Mouse (Mus musculus): ENCODE measurements around the gene Unk.

DNA sequence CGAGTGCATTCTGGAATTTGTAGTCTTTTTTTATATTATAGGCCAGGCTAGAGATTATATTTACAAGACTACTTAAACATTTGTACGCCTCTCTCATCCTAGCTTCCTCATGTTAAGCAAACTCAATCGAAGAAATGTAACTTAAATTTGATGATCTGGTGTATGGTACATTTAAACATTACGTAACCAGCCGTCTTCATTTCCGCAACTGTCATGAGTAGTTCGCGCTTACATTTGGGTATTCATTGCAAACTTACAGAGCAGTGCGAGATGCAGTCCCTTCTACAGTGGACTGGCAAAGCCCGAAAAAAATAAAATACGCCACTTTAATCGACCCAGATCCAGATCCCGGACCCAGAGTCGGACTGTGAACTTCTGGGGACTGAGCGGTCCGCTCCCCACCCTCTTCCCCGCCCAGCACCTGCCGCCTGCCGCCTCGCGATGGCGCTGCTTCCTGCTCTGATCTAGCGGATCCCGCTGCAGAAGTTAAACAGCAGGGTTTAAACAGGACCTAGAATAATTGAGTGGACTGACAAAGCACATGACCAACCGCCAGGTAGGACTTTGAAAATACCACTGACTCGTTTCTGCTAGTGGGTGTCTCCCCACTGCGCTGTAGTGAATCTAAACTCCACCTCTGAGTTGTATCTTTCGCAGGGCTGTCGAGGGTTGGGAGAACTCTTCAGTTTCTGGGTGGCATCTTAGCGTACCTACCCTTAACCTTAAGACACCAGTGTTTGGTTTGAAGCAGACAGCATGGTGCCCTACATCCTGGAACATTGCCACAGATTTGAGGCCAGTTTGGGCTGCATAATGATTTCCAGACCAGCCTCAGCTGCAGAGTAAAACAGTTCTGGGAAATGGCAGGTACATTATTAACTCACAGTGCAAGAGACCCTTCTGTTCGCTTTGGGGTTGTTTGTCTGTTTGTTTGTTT is 57.3 kb downstream of the Unk start:
- no peak for TF ChIP-seq POLR2A (IDR thresholded peaks at IDR 0.05; ENCODE audit: borderline replicate concordance, low read depth, low read length)
- TF ChIP-seq CTCF (IDR thresholded peaks at IDR 0.05; ENCODE audit: low read depth, low read length), result peak; percentile 72
